Mouse (Mus musculus) left cerebral cortex, postnatal 10 days (tissue): ENCODE data around the gene Chid1. TPM values are rescaled to one million over a fixed set of nuclear protein-coding genes. Genes with fewer than 3 reads are reported as not detected.
A peak's percentile ranks its signal among the peaks of the same experiment; 100 is the strongest.

ENCODE experiments used
- DNase-seq, 2 experiments: peaks; one replicate each; pipeline ENCODE4 v3.0.0; 2021 to 2022; ENCODE audit warnings: low spot score in 2 of 2, mixed read lengths in 1 of 2; ENCODE audit errors: extremely low spot score in 1 of 2
- intact Hi-C: fragments of 180-260 bp; cut with DNase I; formaldehyde crosslinking; loops from one replicate; pipeline ENCODE4 v1.15.1; 2025
- total RNA-seq, 2 experiments: library from RNA; stranded (reverse); gene quantifications; 2 replicates each; pipeline ENCODE4 v1.2.3; 2021

Chid1 gene
- total RNA-seq, 2 experiments from 2014 or later: 69.2 to 71.1 TPM

DNA sequence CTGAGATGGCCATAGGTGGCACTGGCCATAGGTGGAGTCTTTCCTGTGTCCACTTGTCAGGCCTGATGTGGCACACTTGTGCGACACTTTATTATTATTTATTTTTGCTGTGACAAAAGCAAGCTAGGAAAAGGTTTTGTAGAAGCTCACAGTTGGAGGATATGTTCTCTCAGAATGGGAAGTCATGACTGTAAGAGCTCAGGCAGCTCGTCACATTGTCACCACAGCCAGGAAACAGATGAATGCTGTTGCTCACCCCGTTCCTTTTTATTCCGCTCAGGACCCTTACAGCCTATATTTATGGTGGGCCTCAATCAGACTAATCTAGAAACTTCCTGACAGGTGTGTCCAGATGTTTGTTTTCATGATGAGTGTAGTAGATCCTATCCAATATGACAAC, 20.8 kb upstream of the Chid1 start:
- intact Hi-C loops: no loop called here

DNA sequence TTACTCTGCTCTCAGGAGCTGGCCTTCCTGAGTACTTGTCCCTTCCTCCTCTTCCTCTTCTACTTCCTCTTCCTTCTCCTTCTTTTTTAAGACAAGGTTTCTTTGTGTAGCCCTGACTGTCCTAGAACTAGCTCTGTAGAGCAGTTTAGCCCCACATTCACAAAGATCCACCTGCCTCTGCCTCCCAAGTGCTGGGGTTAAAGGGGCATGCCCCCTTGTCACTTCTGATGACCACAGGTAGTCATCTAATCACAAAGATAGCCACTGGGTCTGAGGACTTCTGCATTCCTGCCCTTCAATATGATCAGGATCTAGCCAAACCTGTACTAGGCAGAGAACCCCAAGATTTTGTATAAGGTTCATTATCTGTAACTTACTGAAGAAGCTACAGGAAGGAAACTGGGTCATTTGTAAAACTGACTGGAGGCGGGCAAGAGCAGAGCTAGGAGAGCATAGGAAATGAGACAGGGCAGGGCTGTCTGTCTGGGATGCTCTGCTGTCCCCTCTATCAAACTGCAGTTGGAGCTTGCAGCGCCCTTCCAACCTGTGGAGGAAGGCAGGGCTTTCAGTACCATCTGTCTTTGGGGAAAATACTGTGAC, 20.2 kb upstream of the Chid1 start:
- intact Hi-C loops: no loop called here
- DNase-seq: no peak

More for the DNA sequence above, 20.8 kb upstream of the Chid1 start:
- DNase-seq: no peak

DNA sequence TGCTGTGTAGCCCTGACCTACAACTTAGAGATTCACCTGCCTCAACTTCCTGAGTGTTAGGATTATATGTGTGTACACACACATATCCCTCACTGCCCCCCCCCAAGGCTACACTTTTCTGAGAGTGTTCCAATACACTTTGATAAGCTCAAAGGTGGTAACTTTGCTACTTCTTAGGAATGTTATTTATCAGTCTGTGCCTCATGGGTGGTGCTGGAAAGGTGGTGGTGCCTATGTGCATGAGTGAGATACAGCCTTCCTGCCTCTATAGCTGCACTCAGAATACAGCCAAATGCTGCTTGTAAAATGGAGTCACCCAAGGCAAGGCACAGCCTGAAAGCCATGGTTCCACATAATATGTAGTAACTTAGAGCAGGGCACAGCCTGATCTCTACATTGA, 19.3 kb upstream of the Chid1 start:
- DNase-seq: no peak
- intact Hi-C loops: no loop called here

DNA sequence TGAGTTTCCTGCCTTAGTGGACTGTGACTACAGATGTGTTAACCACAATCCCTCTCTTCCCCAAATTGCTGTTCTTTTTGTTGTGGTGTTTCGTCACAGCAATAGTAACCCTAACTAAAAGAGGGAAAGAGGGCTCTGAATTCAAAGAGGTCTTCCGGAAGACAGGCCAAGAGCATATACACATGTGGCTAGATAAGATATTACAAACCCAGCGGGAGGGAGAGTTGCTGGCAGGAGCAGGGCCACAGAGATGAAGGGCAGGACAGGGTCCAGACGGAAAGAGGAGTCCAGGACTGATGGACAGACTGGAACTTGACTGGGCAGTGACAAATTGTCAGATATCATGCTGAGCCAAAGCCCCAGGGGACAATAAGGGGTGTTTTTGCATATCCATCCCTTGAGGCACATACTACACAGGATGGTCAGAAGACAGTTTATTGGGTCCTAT, 18.7 kb upstream of the Chid1 start:
- intact Hi-C loops: no loop called here
- DNase-seq: no peak

DNA sequence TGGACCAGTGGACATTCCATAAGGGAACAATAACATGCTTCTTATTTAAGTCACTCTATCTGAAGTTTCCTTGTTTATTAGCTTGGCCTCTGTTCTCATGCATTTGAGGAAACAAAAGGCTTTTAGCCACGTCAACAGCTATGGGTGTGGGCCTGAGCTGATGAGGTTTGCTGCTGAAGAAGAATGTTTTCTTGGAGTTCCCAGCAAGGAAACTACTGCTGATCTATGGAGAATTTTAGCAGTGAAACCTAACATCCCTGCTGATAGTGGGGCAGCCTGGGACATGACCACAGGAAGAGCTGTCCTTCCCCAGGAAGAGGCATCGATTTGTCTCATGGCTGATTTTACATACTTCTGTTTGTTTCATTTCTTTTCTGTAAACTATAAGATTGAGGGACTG, 10.8 kb upstream of the Chid1 start:
- intact Hi-C loops: no loop called here

DNA sequence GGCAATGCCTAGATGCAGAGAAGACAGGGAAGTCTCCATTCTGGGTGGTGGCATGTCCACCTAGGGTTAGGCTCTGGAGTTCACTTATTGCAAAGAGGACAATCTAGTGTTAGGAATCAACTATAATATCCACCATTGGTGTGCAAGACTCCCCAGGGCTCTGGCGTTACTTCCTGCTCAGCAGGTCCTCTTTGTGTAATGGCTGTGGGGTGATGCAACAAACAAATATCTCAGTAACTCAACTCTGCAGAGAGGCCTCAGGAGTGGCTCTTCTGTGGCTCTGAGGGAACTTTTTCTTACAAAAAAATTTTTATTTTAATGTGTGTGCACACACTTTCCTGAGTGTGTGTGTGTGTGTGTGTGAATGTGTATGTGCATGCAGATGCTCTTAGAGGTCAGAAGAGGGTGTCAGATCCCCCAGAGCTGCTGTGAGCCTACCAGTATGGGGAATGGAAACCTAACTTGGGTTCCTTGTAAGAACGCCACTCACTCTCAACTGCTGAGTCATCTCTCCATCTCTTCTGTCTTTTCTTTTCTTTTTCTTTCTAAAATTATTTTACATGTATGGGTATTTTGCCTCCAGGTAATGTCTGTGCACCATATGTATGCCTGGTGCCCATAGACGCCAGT, 9.9 kb upstream of the Chid1 start:
- intact Hi-C loops: no loop called here
- DNase-seq: no peak

More for the DNA sequence above, 10.8 kb upstream of the Chid1 start:
- no peak for DNase-seq

DNA sequence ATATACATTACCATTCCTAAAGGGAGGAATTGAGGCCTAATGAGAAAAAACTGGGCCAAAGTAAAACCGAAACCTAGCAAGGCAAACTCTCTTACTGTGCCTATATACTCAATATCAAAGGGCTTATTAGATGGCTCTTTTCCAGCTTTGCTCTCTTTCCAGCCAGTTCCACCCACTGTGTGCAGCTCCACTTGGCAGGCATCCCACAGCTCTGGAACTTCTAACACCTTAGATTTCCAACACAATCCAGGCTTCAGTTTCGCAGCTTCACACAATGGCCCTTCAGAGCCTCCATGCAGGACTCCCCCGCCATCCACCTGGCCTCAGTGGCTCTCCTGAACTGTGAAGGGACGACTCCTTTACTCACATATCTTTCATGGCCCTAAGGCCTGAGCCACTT, 5.0 kb upstream of the Chid1 start:
- intact Hi-C loops: no loop called here
- peak in 1 of 2 experiments; percentile 72 for DNase-seq

DNA sequence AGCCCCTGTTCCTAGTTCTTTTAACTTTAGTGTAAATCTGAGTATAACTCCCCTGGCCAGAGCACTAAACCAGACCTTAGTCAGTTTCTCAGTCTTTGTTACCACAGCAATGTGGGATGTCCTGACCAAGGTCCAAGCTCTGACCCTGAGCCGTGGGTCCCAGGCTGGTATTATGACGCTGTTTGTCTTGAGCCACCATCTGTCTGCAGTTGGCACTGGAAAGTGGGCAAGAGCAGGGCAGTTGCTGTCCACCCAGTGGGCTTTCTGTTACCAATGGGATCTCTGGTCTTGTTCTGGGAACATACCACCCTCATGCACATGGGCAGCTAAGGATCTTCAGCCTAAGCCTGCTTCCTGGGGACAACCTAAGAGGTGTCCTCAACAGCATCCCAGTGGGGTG, 2.9 kb upstream of the Chid1 start:
- DNase-seq: no peak
- intact Hi-C loops: no loop called here

DNA sequence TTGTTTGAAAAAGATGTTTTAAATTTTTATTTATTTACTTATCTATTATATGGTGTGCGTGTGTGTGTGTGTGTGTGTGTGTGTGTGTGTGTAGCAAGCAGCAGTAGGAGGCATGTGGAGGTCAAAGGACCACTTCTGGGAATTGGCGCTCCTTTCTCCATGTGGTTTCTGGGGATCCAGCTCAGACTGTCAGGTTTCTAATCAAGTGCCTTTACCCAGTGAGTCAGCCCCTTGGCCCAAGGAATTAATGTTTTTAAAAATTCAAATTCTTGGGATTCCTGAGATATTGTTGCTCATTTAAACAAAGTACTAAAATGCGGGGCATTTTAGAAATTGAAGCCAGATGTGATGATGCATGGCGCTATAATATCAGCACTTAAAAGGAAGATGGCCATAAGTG, 2.0 kb upstream of the Chid1 start:
- intact Hi-C loops: no loop called here
- no peak for DNase-seq

DNA sequence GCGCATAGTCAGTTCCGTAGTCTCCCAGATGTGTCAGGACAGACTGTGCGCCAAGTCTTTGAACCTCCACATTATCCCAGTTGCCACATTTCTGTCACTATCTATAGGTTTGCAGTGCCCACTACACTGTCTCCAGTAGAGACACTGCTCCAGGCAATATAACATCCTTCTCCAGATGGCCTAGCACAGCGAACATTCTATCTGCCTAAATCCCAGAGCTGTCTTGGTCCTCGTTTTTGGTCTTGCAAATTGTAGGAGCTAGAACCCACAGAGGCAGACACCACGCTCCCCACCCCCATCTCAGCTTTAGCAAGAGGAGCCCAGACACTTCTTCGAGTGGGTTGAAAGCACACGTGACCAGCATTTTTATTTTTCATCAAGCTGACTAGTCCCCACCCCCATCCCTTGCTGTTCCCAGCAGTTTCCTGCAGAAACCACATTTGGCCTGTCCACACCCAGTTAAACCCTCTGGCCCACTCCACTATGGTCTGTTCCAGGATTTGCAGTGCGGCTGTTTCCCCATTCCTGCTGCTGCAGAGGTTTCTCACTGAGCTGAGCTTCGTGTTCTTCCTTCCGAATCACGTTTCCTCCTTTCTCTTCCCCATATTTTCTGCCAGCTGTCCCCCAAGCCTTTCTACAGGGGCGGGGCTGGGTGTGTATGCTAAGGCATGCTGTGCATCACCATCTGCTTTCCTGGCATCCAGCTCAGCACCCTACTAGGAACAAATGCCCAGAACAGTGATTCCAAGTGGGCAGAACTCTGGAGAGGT, 840 bp upstream of the Chid1 start:
- peak; percentile 70 to 76 for DNase-seq
- intact Hi-C loops: no loop called here

DNA sequence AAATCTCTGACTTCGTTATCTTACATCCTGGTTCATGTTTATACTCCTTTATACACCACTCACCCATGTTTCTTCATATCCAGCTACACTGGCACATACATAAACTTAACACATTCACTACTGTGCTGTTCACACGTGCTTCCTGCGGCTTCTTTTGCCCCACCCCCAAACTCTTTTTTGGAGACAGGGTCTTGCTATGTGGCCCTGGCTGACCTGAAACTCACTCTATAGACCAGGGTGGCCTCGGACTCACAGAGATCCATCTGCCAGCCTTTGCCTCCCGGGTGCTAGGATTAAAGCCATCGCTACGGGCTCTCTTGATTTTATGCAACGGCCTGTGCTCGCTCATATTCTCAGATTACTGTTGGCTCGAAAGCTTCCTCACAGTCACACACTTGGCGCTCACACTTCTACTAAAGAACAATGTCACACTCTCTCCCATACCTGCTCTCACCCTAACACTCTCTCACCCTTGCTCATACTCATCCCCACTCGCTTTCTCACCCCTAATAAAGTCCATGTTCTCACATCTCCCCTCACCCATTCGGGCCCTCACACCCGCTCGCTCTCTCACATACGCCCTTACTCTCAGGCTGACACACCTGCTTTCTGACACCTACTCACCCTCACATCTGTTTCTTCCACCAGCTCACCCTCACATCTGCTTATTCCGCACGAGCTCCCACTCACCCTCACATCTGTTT, 653 bp downstream of the Chid1 start:
- intact Hi-C loops: no loop called here
- DNase-seq: no peak

DNA sequence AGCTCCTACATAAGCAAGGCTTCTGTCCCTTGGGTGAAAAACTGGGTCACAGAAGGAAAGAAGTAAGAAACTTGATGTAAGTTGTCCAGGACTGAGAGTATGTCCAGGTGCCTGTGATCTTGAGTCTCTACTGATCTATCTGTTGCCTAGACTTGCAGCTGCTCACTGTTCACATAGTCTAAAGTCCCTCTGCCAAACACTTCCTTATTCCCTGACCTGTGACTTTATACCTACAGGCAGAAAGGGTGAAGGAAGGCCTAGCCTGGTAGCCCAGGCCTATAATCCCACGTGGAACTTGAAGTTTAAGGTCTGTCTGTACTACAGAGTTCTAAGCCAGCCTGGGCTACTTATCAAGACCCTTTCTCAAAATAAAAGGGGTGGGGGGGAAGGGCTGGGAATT, 4.1 kb downstream of the Chid1 start:
- no peak for DNase-seq
- intact Hi-C loops: no loop called here

DNA sequence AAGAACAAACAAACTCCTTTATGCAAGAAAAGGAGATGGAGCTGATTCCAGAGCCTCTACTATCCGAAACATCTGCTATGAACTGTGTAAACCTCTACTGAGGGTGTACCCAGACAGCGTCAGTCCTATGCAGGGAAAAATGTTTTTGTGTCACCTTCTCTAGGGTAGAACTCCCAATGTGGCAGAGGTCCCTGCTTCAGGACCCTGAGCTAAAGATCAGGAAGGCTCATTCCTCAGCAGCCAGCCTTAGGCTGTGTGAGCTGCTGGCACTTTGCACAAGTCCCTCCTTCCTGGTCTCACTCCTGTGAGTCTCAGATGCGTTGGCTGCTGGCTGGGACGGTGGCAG, 14.1 kb downstream of the Chid1 start:
- DNase-seq: no peak
- intact Hi-C loops: loop anchor here (2.0 kb wide), 1 partner anchor 45 kb away; no protein-coding TSS in a partner anchor

DNA sequence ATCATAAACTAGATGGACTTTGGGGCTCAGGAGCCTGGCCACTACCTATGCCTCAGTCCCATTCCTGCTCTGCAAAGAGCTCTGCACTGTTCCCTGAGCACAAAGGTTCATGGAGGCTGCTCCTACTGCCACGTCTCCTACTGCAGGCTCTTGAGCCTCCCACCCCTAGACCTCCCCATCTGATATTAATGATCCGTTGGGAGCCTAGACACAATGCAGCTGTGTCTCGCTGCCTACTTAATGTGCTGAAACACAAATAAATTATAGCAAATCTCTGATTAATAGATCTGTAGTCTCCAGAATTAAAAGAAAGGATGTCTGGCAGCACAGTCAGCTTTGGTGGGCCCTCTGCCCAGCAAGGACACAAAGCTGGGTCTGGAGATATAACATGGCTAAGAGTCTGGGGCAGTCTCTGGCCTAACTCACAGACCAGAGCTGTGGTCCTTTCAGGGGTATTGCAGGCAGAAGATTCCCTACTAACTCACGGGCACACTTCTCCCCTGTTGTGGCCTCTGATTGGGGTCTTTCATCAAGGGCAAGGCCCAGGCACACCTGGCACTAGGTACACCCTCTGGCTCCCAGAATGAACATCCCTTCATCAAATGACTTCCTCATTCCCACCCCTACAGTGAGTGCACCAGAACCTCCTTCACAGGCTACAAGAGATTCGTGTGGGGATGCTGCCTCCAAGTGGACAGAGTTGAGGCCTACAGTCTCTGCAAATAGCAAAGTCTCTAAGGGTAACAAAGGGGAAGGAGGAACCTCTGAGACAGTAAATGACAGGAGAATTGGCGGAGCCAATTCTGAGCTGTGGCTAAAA, 14.7 kb downstream of the Chid1 start:
- intact Hi-C loops: loop anchor here (2.0 kb wide), 1 partner anchor 44 kb away; no protein-coding TSS in a partner anchor
- peak; percentile 76 to 78 for DNase-seq

DNA sequence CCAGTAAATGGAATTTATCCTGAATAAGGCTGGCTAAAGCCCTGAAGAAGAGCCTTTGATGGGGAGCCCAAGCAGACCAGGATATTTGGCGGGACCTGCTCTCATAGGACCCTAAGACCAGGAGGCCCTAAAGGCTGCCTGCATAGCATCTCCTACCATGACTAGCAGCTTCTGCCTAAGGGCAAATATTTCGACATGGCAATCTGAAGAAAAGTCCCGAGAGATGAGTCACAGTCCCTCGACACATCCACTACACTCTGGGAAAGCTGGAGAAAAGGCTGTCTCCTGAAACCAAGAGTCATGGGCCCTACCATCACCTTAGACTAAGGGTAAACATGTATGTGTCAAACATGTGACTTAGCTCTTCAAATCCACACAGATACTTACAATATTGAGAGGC, 15.4 kb downstream of the Chid1 start:
- intact Hi-C loops: loop anchor here (2.0 kb wide), 1 partner anchor 43 kb away; no protein-coding TSS in a partner anchor
- no peak for DNase-seq

DNA sequence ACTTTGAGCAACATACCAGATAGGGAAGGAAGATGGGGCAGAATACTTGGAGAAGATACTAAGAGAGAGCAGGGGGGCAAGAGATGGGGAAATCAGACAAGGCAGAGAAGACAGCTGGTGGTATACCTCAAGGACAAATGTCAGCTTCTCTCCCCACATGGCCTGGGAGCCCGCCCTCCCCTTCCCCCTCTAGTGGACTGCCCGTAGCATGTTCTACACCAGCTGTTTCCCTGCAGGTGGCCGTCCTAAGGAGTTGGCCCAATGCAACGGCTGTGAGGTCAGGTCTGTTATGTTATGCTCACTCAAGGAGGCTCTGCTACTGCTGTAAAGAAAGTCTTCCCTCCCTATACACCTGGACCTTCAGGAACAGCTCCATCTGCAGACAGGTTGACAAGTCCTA, 16.6 kb downstream of the Chid1 start:
- intact Hi-C loops: no loop called here
- DNase-seq: no peak

DNA sequence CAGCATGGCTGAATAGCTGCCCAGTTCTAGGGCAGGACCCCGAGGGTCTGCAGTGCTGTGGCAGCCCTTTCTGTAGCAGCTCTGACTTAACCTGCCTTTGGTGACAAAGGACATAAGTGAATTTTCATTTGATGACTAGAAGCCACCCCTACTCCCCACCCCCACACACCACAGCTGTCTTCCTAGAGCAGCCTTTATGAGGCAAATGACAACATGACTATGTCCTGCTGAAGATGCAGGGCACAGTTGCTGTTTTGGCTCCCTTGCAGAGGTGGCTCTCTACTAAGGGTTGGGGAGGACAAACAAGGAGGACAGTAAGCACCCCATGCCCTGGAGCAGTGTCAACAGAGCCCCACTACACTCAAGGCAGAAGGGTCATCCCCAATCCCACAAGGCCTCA, 19.9 kb downstream of the Chid1 start:
- intact Hi-C loops: no loop called here

DNA sequence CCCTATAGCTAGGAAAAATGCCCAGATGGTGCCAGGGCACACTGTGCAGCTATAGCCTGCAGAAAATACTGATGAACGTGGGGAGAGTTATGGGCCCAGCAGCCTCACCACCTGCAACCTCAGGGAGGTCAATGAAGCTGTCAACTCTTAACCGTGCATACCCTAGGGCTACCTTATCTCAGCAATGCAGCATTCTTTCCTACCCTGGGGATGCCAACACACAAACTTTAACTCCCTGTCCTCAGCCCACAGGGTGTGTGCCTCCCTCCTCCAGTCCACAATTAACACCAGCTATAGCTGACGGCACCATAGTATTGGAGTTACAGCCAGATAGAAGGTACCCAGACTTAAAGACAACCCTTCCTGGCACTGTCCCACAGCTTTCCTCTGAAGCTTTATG, 20.7 kb downstream of the Chid1 start:
- DNase-seq: no peak

More for the DNA sequence above, 19.9 kb downstream of the Chid1 start:
- no peak for DNase-seq

DNA sequence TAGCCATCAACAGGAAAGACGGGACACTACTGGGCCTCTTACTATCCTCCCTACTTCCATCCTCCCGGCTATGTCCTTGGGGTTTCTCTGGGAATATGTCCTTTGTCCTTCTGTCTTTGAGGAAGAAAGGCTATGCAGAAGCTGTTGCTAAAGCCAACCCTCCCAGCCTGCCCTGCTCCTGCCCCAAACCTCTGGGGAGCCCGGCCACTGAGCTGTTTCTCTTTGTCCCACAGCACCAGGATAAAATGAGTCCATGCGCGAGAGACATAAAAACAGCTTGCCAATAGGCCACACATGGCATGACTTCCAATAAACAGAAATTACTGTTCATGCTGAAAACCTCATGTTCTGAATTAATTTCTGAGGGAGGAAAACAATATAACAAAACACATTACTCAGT, 21.4 kb downstream of the Chid1 start:
- no peak for DNase-seq
- intact Hi-C loops: no loop called here

More for the DNA sequence above, 20.7 kb downstream of the Chid1 start:
- intact Hi-C loops: no loop called here
